Mouse (Mus musculus) embryo, embryonic 10.5 days (tissue): ENCODE data around the gene Cyba.

ENCODE experiments used
- DNase-seq: peaks from one replicate; pipeline ENCODE4 v3.0.0-alpha.2; 2015; ENCODE audit warnings: low spot score

Gene Cyba

GRCm38 (mm10) chr8:122451161-122451703 lies 18.5 kb upstream of the Cyba start:
- DNase-seq = no peak

- no peak for DNase-seq
Measured at GRCm38 (mm10) chr8:122445203-122445602, 12.5 kb upstream of the Cyba start.

- peak; percentile 54 for DNase-seq
Measured at GRCm38 (mm10) chr8:122444058-122444748, 11.5 kb upstream of the Cyba start.

GRCm38 (mm10) chr8:122443262-122444006 lies 10.7 kb upstream of the Cyba start, which contains the start of gene Mvd:
Gene Mvd (minus strand): TSS chr8:122443422.
- DNase-seq = peak; percentile 99

- peak; percentile 51 for DNase-seq
Measured at GRCm38 (mm10) chr8:122442781-122443180, 10.1 kb upstream of the Cyba start.

- DNase-seq = no peak
Measured at GRCm38 (mm10) chr8:122442356-122442755, 9.6 kb upstream of the Cyba start.

GRCm38 (mm10) chr8:122441326-122441725 lies 8.6 kb upstream of the Cyba start:
- no peak for DNase-seq

GRCm38 (mm10) chr8:122439336-122439735 lies 6.6 kb upstream of the Cyba start:
- no peak for DNase-seq

GRCm38 (mm10) chr8:122437708-122438331 lies 5.1 kb upstream of the Cyba start:
- DNase-seq = no peak

- no peak for DNase-seq
Measured at GRCm38 (mm10) chr8:122436586-122437125, 3.9 kb upstream of the Cyba start.

- DNase-seq = no peak
Measured at GRCm38 (mm10) chr8:122436146-122436545, 3.4 kb upstream of the Cyba start.

GRCm38 (mm10) chr8:122435375-122435774 lies 2.6 kb upstream of the Cyba start:
- DNase-seq = no peak

GRCm38 (mm10) chr8:122433269-122433905 lies 657 bp upstream of the Cyba start:
- peak; percentile 17 for DNase-seq

- peak; percentile 49 for DNase-seq
Measured at GRCm38 (mm10) chr8:122431694-122432442, 862 bp downstream of the Cyba start.

GRCm38 (mm10) chr8:122430646-122431045 lies 2.1 kb downstream of the Cyba start:
- DNase-seq = no peak

- no peak for DNase-seq
Measured at GRCm38 (mm10) chr8:122430058-122430636, 2.6 kb downstream of the Cyba start.

GRCm38 (mm10) chr8:122428163-122428562 lies 4.6 kb downstream of the Cyba start:
- DNase-seq = no peak

- DNase-seq = no peak
Measured at GRCm38 (mm10) chr8:122427607-122428006, 5.1 kb downstream of the Cyba start.

GRCm38 (mm10) chr8:122426145-122426544 lies 6.6 kb downstream of the Cyba start:
- DNase-seq = no peak

- DNase-seq = no peak
Measured at GRCm38 (mm10) chr8:122423659-122424058, 9.1 kb downstream of the Cyba start.

GRCm38 (mm10) chr8:122423217-122423616 lies 9.5 kb downstream of the Cyba start:
- no peak for DNase-seq
